Mouse (Mus musculus) midbrain, embryonic 15.5 days (tissue): ENCODE data around the gene Csrnp1. TPM values are rescaled to one million over a fixed set of nuclear protein-coding genes. Genes with fewer than 3 reads are reported as not detected.

Experiments
- ATAC-seq: fragments of 200-750 bp; cut with Nextera tagmentation; replicated peaks from 2 replicates; pipeline ENCODE4 v1.8.0; 2017; ENCODE audit warnings: moderate TSS enrichment
- H3K27ac ChIP-seq: fragments of 300-500 bp; sonication (generic); 2 replicates; pipeline ENCODE4 v1.5.1; 2015; ENCODE audit warnings: mild to moderate bottlenecking, inconsistent platforms
- H3K27me3 ChIP-seq: fragments of 300-500 bp; sonication (generic); replicated peaks from 2 replicates; pipeline ENCODE4 v1.6.1; 2015; ENCODE audit warnings: inconsistent platforms
- H3K36me3 ChIP-seq: fragments of 300-500 bp; sonication (generic); replicated peaks from 2 replicates; pipeline ENCODE4 v1.6.1; 2015; ENCODE audit warnings: inconsistent platforms
- H3K4me1 ChIP-seq: fragments of 300-500 bp; sonication (generic); 2 replicates; pipeline ENCODE4 v1.6.1; 2015; ENCODE audit warnings: inconsistent platforms
- H3K4me2 ChIP-seq: fragments of 300-500 bp; sonication (generic); 2 replicates; pipeline ENCODE4 v1.6.1; 2015; ENCODE audit warnings: inconsistent platforms, mild to moderate bottlenecking, moderate library complexity
- H3K4me3 ChIP-seq: fragments of 300-500 bp; sonication (generic); 2 replicates; pipeline ENCODE4 v1.5.1; 2015; ENCODE audit warnings: mild to moderate bottlenecking, inconsistent platforms
- H3K9ac ChIP-seq: fragments of 300-500 bp; sonication (generic); 2 replicates; pipeline ENCODE4 v1.6.1; 2015; ENCODE audit warnings: mild to moderate bottlenecking, inconsistent platforms
- H3K9me3 ChIP-seq: fragments of 300-500 bp; sonication (generic); 2 replicates; pipeline ENCODE4 v1.6.1; 2016; ENCODE audit warnings: inconsistent platforms
- WGBS: fragments of 180-500 bp; shearing (Covaris S2); methylation state at CpG from one replicate; pipeline ENCODE4 v1.1.7; 2015; ENCODE audit warnings: mixed read lengths; 5-methylcytosine and 5-hydroxymethylcytosine counted together
- polyA plus RNA-seq: library from polyadenylated mRNA; unstranded; fragments of >200 nt; fragmentation: Nextera tagmentation; extraction: Ambion mirVana; gene quantifications from 2 replicates; pipeline ENCODE4 v1.2.1, GENCODE M21; 2015

The Csrnp1 gene
- polyA plus RNA-seq, 1 experiment from 2014 or later = 1.4 TPM

- no peak for ATAC-seq
- H3K36me3 ChIP-seq = no peaks in the 10 kb centered on the region
- H3K4me2 ChIP-seq = no peak overlapping the region
- H3K27me3 ChIP-seq = no peaks in the 10 kb centered on the region
- no peak overlapping the region for H3K9ac ChIP-seq
- no peaks in the 10 kb centered on the region for H3K4me1 ChIP-seq
- no peak overlapping the region for H3K27ac ChIP-seq
- WGBS = 51% methylated on average over 6 of the region's 6 CpGs
- no peak overlapping the region for H3K4me3 ChIP-seq
- no peaks in the 10 kb centered on the region for H3K9me3 ChIP-seq
These were observed 34.0 kb downstream of the Csrnp1 start for GRCm38 (mm10) chr9:119950434-119950833.

DNA sequence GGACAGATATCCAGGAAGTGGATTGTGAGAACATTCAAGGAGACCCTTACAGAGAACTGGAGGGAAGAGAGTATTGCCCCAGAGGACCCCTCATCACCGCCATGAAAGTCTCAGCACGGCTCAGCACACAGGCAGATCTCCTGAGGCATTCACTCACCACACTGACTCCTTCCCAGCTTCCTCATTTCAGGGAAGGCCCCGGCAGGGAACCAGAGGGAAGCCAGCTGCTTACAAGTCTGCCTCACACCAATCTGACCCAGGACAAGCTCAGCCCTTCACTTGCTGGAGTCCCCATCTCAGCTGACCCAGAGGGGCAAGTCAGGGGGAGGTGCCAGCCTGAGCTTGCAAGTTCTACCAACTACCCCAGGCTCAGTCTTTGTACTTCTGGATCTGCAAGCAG, 35.7 kb downstream of the Csrnp1 start:
- H3K9ac ChIP-seq = no peak overlapping the region
- H3K4me3 ChIP-seq = no peak overlapping the region
- H3K9me3 ChIP-seq = no peaks in the 10 kb centered on the region
- no peaks in the 10 kb centered on the region for H3K36me3 ChIP-seq
- H3K4me2 ChIP-seq = no peak overlapping the region
- H3K27ac ChIP-seq = no peak overlapping the region
- no peaks in the 10 kb centered on the region for H3K27me3 ChIP-seq
- no peaks in the 10 kb centered on the region for H3K4me1 ChIP-seq
- no peak for ATAC-seq
- WGBS = 57% methylated on average over 3 of the region's 3 CpGs

GRCm38 (mm10) chr9:119945173-119945900, 39.1 kb downstream of the Csrnp1 start:
- H3K9ac ChIP-seq = no peak overlapping the region
- no peaks in the 10 kb centered on the region for H3K4me1 ChIP-seq
- no peak overlapping the region for H3K27ac ChIP-seq
- H3K4me3 ChIP-seq = no peak overlapping the region
- no peaks in the 10 kb centered on the region for H3K36me3 ChIP-seq
- no peak for ATAC-seq
- no peaks in the 10 kb centered on the region for H3K27me3 ChIP-seq
- no peaks in the 10 kb centered on the region for H3K9me3 ChIP-seq
- H3K4me2 ChIP-seq = no peak overlapping the region
- WGBS = 73% methylated on average over 12 of the region's 12 CpGs

DNA sequence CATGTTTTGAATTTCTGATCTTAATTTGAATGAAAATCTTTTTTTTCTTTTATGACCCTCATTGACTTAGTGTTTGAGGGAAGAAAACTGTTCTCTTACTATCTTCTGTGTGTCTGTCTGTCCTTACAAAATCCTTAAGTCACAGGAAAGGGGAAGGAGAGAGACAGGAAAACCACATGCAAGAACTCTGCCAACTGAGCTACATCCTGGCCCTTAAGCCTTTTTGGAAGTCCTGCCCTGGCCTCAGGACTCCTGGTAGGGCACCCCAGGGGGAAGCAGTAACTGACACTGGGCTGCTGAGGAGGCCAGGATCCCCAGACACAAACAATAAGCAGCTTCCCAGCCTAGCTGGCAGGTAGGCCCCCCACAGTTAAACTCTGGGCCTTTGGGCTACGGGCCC, 41.1 kb downstream of the Csrnp1 start:
- Histone ChIP-seq H3K27me3 (no peaks in the 10 kb centered on the region), H3K4me1 (no peaks in the 10 kb centered on the region), H3K9me3 (no peaks in the 10 kb centered on the region), H3K4me3 (no peak overlapping the region), H3K4me2 (no peak overlapping the region), H3K27ac (no peak overlapping the region), H3K36me3 (no peaks in the 10 kb centered on the region), H3K9ac (no peak overlapping the region)
- no peak for ATAC-seq
- WGBS = 63% methylated on average over 1 of the region's 1 CpGs

- no peak overlapping the region for H3K4me2 ChIP-seq
- no peak overlapping the region for H3K27ac ChIP-seq
- no peaks in the 10 kb centered on the region for H3K36me3 ChIP-seq
- WGBS = 92% methylated on average over 14 of the region's 14 CpGs
- H3K9me3 ChIP-seq = no peaks in the 10 kb centered on the region
- H3K4me3 ChIP-seq = no peak overlapping the region
- ATAC-seq = no peak
- no peak overlapping the region for H3K9ac ChIP-seq
- H3K27me3 ChIP-seq = no peaks in the 10 kb centered on the region
- peaks cover 6% of the 10 kb centered on the region for H3K4me1 ChIP-seq
These were observed 42.6 kb downstream of the Csrnp1 start for GRCm38 (mm10) chr9:119941861-119942260.

DNA sequence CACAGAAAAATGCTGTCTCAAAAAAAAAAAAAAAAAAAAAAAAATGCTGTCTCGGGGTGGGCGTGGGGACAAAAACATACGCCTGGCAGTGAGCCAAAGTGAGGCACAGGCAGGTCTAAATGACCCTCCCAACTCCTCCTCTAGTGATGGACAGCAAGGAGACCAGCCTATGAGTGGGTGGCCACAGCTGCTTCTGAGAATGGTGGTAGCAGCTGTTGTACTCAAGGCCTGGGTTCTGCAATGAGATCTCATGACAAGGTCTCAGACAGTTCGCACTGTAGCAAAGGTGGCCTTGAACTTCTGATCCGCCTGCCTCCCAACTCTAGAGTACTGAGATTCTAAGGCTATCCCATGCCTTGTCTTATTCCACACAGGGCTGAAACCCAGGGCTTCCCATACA, 43.1 kb downstream of the Csrnp1 start:
- no peak overlapping the region for H3K4me2 ChIP-seq
- H3K4me3 ChIP-seq = no peak overlapping the region
- 89% methylated on average over 5 of the region's 5 CpGs for WGBS
- no peak overlapping the region for H3K27ac ChIP-seq
- no peaks in the 10 kb centered on the region for H3K27me3 ChIP-seq
- H3K36me3 ChIP-seq = no peaks in the 10 kb centered on the region
- peaks cover 11% of the 10 kb centered on the region for H3K4me1 ChIP-seq
- H3K9ac ChIP-seq = no peak overlapping the region
- H3K9me3 ChIP-seq = no peaks in the 10 kb centered on the region
- ATAC-seq = no peak

- Histone ChIP-seq H3K4me3 (no peak overlapping the region), H3K4me1 (peaks cover 15% of the 10 kb centered on the region), H3K4me2 (no peak overlapping the region), H3K9ac (no peak overlapping the region), H3K36me3 (no peaks in the 10 kb centered on the region), H3K9me3 (no peaks in the 10 kb centered on the region), H3K27ac (no peak overlapping the region), H3K27me3 (no peaks in the 10 kb centered on the region)
- 76% methylated on average over 10 of the region's 10 CpGs for WGBS
- ATAC-seq = no peak
These were observed 44.8 kb downstream of the Csrnp1 start for GRCm38 (mm10) chr9:119939646-119940045.

GRCm38 (mm10) chr9:119938496-119938895, 46.0 kb downstream of the Csrnp1 start:
- 83% methylated on average over 4 of the region's 4 CpGs for WGBS

DNA sequence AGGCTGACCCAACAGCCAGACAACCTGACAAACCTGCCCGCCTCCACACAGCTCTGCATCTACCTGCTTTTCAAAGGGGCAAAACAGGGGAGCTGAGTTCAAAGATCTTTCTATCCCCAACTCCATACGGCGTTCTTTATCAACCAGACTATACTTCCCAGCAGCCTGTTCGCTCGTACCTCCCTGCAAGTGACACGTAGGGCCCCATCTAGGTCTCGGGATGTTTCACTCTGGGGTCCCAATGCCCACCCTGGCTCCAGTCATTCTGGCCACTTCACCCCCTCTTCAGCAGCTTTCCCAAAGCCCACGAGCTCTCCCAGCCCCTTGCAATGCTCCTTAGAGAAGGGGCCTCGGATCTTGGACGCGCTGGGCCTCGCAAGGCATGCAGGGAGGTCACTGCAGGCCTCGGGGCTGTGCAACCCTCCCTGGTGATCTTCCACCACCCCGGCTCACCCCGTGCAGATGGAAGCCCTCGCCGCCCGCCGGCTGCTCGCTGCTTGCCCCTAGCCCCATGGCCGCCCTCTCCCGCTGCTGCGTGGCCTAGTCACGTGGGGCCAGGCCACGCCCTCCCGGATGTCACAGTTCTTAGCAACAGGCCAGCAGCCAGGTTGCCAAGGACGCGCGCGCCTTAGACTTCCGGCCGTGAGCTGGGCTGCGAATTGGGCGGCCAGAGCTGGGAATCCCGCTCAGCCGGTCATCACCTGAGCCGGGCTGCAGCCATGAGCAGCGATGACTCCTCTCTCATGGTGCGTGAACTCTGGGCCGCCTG, 47.3 kb downstream of the Csrnp1 start, which contains the start of the genes Gorasp1 and Ttc21a:
Gorasp1 (minus strand) TSS at position 561 of the 769 bp plus-strand sequence.
Ttc21a (plus strand) TSS at position 602 of the 769 bp plus-strand sequence.
- ATAC-seq = peak; percentile 97
- WGBS = 3% methylated on average over 40 of the region's 40 CpGs
- Histone ChIP-seq H3K27ac (peak within 1 kb of the TSS; percentile 80), H3K9ac (peak within 1 kb of the TSS; percentile 93), H3K4me2 (peak within 1 kb of the TSS; percentile 90), H3K4me3 (peak within 1 kb of the TSS; percentile 86), H3K27me3 (no peaks in the 10 kb centered on the region), H3K4me1 (peaks cover 15% of the 10 kb centered on the region), H3K9me3 (no peaks in the 10 kb centered on the region), H3K36me3 (no peaks in the 10 kb centered on the region)

More at GRCm38 (mm10) chr9:119938496-119938895, 46.0 kb downstream of the Csrnp1 start:
- Histone ChIP-seq H3K36me3 (no peaks in the 10 kb centered on the region), H3K4me1 (peaks cover 15% of the 10 kb centered on the region), H3K27ac (no peak overlapping the region), H3K4me3 (no peak overlapping the region), H3K4me2 (no peak overlapping the region; the same call in 1 of the 2 replicates), H3K27me3 (no peaks in the 10 kb centered on the region), H3K9ac (no peak overlapping the region), H3K9me3 (no peaks in the 10 kb centered on the region)
- ATAC-seq = no peak

- Histone ChIP-seq H3K27ac (no peak overlapping the region), H3K9me3 (no peaks in the 10 kb centered on the region), H3K4me2 (no peak overlapping the region), H3K4me3 (no peak overlapping the region), H3K27me3 (no peaks in the 10 kb centered on the region), H3K4me1 (peaks cover 15% of the 10 kb centered on the region), H3K9ac (no peak overlapping the region), H3K36me3 (no peaks in the 10 kb centered on the region)
- WGBS = 94% methylated on average over 6 of the region's 6 CpGs
- no peak for ATAC-seq
These were observed 50.8 kb downstream of the Csrnp1 start for GRCm38 (mm10) chr9:119933675-119934074.

GRCm38 (mm10) chr9:119932358-119932757, 52.1 kb downstream of the Csrnp1 start:
- peaks cover 7% of the 10 kb centered on the region; the same call in 1 of the 2 replicates for H3K36me3 ChIP-seq
- ATAC-seq = no peak
- 87% methylated on average over 12 of the region's 12 CpGs for WGBS

DNA sequence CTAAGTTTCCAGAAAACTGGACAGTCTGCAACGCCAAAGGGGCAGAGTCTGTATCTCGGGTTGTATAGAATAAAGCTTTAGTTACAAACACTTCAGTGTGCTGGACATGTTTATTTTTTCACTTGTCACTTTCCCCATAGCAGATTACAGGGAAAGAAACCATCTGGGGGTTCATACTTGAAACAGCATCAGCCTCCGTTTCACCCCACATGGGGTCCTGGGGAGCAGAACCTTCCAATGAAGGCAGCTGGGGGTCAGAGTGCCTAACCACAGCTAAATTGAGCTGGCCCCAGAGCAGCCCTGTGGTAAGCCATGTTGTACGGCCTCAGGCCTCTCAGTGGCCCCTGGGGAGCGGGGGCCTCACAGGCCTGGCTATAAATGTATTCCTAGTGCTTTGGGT, 58.0 kb downstream of the Csrnp1 start:
- Histone ChIP-seq H3K4me1 (no peaks in the 10 kb centered on the region), H3K9ac (no peak overlapping the region), H3K27me3 (no peaks in the 10 kb centered on the region), H3K4me2 (no peak overlapping the region), H3K36me3 (peaks cover 58% of the 10 kb centered on the region), H3K4me3 (no peak overlapping the region), H3K9me3 (no peaks in the 10 kb centered on the region), H3K27ac (no peak overlapping the region)
- 90% methylated on average over 5 of the region's 5 CpGs for WGBS
- ATAC-seq = no peak

More at GRCm38 (mm10) chr9:119932358-119932757, 52.1 kb downstream of the Csrnp1 start:
- Histone ChIP-seq H3K9me3 (no peaks in the 10 kb centered on the region), H3K9ac (no peak overlapping the region), H3K27me3 (no peaks in the 10 kb centered on the region), H3K4me2 (no peak overlapping the region), H3K27ac (no peak overlapping the region), H3K4me1 (peaks cover 10% of the 10 kb centered on the region), H3K4me3 (no peak overlapping the region)
